Mouse (Mus musculus) midbrain, embryonic 15.5 days (tissue): Measurements from ENCODE around the gene Olfr1012. TPM values are rescaled to one million over a fixed set of nuclear protein-coding genes. Genes with fewer than 3 reads are reported as not detected.

Source experiments
- polyA plus RNA-seq: library from polyadenylated mRNA; unstranded; fragments of >200 nt; fragmentation: Nextera tagmentation; extraction: Ambion mirVana; gene quantifications from 2 replicates; pipeline ENCODE4 v1.2.1, GENCODE M21; 2015

The Olfr1012 gene
- polyA plus RNA-seq, 1 experiment from 2014 or later: not detected

Other genes starting within 250 kb of the Olfr1012 start
- 0.19 and 0.32 TPM in 2 replicates for gene 4833423E24Rik, start 243.7 kb downstream of the Olfr1012 start, polyA plus RNA-seq
- not detected in 2 replicates for gene Olfr996, start 183.6 kb downstream of the Olfr1012 start, polyA plus RNA-seq
- gene Olfr998, start 173.8 kb downstream of the Olfr1012 start, polyA plus RNA-seq: not detected in 2 replicates
- gene Olfr1000, start 150.9 kb downstream of the Olfr1012 start, polyA plus RNA-seq: not detected in 2 replicates
- not detected in 2 replicates for gene Olfr1002, start 112.1 kb downstream of the Olfr1012 start, polyA plus RNA-seq
- gene Olfr154, start 98.3 kb downstream of the Olfr1012 start, polyA plus RNA-seq: not detected in 2 replicates
- gene Olfr1006, start 84.0 kb downstream of the Olfr1012 start, polyA plus RNA-seq: not detected in 2 replicates
- gene Olfr1008, start 73.3 kb downstream of the Olfr1012 start, polyA plus RNA-seq: not detected in 2 replicates
- not detected in 2 replicates for gene Olfr1009, start 47.3 kb downstream of the Olfr1012 start, polyA plus RNA-seq
- gene Olfr1013, start 4.3 kb upstream of the Olfr1012 start, polyA plus RNA-seq: not detected in 2 replicates
- not detected in 2 replicates for gene Olfr1014, start 9.9 kb upstream of the Olfr1012 start, polyA plus RNA-seq
- not detected in 2 replicates for gene Olfr1015, start 19.3 kb upstream of the Olfr1012 start, polyA plus RNA-seq
- gene Olfr1016, start 39.8 kb upstream of the Olfr1012 start, polyA plus RNA-seq: not detected in 2 replicates
- not detected in 2 replicates for gene Olfr1018, start 55.7 kb upstream of the Olfr1012 start, polyA plus RNA-seq
- gene Olfr1019, start 82.7 kb upstream of the Olfr1012 start, polyA plus RNA-seq: not detected in 2 replicates
- not detected in 2 replicates for gene Olfr1020, start 84.3 kb upstream of the Olfr1012 start, polyA plus RNA-seq
- gene Olfr1022, start 105.8 kb upstream of the Olfr1012 start, polyA plus RNA-seq: not detected in 2 replicates
- gene Olfr1023, start 122.9 kb upstream of the Olfr1012 start, polyA plus RNA-seq: not detected in 2 replicates
- not detected in 2 replicates for gene Olfr1024, start 142.3 kb upstream of the Olfr1012 start, polyA plus RNA-seq
- not detected in 2 replicates for gene Olfr1025-ps1, start 152.4 kb upstream of the Olfr1012 start, polyA plus RNA-seq
- gene Olfr1026, start 158.8 kb upstream of the Olfr1012 start, polyA plus RNA-seq: not detected in 2 replicates
- not detected in 2 replicates for gene Olfr1028, start 187.7 kb upstream of the Olfr1012 start, polyA plus RNA-seq
- gene Olfr1029, start 211.1 kb upstream of the Olfr1012 start, polyA plus RNA-seq: not detected in 2 replicates
- not detected in 2 replicates for gene Olfr1030, start 216.5 kb upstream of the Olfr1012 start, polyA plus RNA-seq
- not detected in 2 replicates for gene Olfr1031, start 227.5 kb upstream of the Olfr1012 start, polyA plus RNA-seq
- gene Olfr1032, start 242.8 kb upstream of the Olfr1012 start, polyA plus RNA-seq: not detected in 2 replicates